Mouse (Mus musculus) hindlimb bud, embryonic 11.5 days (tissue): ENCODE results near the gene Olfr553.
"Not testable (repeated sequence)": the region's sequence is repeated elsewhere in the genome, so short reads cannot be mapped to it uniquely, and the experiment has no call there.

ENCODE experiments used
- DNase-seq: peaks from one replicate; pipeline ENCODE4 v3.0.0-alpha.2; 2012; ENCODE audit warnings: low read depth, low spot score; ENCODE audit errors: extremely low spot score

Olfr553 gene

DNA sequence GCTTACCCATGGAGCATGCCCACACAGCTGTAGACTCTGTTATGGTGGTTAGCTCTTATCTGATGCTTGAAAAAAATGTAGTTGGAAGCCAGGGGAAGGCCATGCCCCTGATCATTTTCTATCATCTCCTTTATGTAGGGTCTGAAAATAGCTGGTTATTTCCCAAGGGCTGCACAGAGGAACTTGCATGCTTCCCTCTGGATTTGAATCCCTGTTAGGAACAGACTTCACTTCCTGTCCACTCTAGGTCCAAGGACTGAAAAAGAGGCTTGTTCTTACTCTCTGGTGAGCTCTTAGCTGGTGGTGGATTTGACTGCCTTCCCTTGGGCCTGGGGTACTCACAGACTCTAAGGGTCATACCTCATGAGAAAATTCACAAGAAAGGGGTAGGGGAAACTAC is at the start of gene Olfr553:
TSS of gene Olfr553 (minus strand) at position 101 of the 400 bp plus-strand sequence.
- no peak for DNase-seq

DNA sequence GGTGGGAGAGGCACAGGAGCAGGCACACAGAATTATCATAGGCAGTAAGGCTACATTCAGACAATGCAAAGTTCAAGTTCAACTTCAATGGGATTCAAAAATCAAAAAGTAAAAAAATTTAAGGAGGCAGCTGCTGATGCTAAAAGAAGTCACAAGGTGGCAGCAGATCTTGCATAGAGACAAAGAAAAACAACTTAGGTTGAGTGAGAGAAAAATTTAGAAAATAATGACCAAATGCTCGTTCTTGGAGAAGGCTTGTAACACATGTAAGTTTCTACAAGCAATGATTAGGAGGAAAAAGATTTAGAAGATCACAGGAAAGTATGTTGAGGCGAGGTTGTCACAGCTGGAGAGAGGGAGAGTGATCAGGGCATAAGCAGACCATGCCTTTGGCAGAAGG is 47.4 kb upstream of the Olfr553 start:
- DNase-seq: no peak

DNA sequence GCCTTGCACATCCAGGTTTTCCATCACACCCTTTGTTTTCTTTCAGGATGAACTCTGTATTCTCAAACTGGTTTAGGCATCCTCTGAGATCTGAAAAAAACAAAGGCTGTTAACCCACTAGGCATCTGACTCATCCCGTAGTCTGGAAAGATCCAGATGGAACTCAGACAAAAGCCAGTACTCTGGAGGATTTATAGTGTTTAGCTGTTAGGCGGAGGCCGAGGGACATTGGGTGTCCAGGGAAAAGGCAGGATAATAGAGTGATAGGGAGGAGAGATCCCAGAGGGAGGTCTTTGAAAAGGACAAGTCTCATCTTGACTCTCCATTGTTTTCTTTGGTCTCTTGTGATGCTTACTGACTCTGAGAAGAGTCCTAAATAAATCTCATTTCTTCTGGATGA is 46.6 kb upstream of the Olfr553 start, which contains the start of gene Olfr556:
TSS of gene Olfr556 (plus strand) at position 301 of the 400 bp plus-strand sequence.
- no peak for DNase-seq

DNA sequence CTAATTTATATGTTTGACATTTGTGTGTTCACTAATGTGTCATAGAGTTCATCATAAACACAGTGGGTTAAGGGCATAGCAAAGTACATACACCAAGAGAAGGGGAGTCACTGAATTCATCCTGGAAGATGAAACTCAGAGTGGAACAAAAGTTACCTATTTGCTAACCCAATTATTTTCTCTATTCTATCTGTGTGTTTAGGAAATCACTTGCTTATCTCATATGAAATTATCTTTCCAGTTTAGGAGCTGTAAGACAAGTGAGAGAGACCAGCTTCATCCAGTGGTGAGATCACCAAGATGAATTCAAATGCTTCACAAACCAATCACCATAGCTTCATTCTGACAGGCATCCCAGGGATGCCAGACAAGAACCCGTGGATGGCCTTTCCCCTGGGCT is 40.5 kb upstream of the Olfr553 start, which contains the start of gene Olfr555:
TSS of gene Olfr555 (plus strand) at position 301 of the 400 bp plus-strand sequence.
- no peak for DNase-seq

DNA sequence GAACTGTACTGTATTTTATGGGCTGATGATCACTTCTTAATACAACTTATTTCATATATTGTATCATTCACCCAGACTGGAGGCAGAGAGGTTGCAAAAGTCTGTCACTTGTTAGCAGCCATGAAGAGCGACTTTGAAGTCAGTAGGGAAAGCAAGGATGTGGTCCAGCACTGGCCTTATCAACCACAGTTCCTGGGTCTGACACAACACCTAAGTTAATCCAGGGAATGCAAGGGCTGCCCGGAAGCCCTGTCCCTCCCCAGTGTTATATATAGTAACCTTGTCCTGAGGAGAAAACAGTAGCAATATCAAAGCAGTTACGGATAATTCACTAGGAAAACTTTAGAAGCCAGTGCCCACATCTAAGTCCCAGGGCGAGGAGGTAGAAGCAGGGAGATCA is 26.9 kb upstream of the Olfr553 start:
- not testable (repeated sequence) for DNase-seq

DNA sequence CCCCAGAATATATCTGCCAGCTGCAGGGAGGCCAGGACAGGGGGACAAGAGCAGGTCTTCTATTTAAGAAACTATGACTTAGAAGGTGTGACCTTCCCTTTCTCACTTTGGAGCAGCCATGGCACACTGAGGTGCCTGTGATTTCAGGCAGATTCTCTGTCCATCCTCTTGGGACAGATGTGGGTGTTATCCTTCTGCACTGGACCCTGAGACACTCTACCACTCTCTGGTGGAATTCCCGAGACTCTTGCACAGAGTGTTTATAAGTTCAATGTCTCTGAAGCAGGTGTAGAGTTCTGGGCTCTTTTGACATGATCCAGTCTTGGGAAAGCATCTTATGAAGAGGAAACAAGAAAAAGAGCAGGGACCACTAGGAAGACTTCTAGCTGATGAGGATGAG is 20.1 kb upstream of the Olfr553 start, which contains the start of gene Olfr554:
TSS of gene Olfr554 (plus strand) at position 301 of the 400 bp plus-strand sequence.
- no peak for DNase-seq

DNA sequence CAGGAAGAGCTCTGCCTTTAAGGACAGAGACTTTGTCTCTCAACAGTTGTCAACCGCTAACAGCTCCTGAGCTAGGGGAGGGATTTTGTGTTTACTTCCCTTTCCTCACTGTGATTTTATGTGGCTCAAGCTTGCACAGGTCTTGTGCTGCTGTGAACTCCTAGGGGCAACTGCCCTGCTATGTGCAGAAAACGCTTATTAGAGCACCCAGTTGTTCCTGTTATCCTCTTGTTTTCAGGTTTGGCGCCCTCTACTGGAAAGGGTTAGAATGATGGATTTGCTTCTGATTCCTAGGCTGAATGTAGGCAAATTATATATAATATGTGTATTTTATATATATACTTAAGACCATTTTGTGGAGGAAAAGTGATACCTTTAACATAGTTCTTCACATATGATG is 18.6 kb upstream of the Olfr553 start:
- no peak for DNase-seq

DNA sequence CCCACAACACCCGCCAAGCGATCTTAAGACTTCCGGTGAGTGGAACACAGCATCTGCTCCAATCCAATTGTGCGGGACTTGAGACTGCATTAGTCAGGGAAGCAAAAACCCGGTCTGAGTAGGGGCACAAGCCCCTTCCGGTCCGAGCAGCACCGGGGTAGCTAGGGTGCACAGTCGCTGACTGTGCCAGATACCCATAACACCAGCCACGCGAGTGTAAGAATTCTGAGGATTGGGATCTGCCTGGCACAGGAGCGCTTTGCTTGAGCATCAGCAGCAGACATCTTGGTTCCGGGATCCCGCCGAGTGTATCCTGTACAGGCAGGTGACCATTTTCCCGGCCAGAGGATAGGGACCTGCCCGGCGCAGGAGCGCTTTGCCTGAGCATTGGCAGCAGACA is 2.4 kb upstream of the Olfr553 start:
- DNase-seq: not testable (repeated sequence)

DNA sequence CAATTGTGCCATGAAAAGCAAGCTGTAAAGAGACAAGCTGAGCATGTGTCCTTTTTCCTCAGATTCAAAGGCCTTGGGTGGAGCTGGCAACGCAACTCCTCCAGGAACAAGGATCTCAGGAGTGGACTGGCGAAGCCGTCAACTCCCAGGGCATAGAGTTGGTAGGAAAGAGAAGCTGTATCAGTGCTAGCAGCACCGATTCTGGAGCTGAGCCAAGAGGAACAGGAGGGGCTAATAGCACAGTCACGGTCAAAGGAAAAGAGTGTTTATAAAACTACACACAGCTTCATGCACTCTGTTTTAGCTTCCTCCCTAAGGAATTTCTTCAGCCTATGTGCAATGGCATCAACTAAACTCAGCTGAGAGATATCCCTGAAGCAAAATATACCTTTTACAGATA is 1.6 kb upstream of the Olfr553 start:
- no peak for DNase-seq

DNA sequence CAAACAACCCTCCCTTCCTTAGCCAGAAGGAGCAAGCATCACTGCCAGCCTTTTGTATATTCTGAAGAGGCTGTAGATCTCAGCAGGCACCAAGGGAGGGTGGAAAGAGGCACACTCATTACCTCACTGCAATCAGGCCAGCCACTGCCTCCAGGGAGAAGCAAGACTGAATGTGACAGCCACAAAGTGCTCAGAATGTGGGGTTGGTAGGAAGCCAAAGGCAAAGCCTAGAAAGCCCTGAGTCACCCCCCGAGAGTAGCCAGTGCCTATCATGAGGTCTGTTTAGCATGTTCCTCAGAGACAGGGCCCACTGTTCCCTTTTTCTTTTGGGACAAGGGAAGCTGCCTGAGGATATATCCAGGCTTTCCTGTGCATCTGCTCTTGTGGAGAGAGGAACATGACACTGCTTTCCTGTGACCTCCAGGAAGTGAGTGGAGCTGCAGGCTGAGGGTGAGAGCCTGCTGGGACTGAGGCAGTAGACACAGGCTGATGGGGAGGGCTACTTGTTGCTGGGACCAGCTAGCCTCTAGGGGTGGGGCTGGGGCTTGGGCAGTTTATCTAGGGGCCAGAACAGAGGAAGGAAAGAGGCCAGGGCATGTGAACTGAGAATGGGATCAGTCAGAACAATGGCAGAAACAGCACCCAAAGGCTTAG is 20.5 kb downstream of the Olfr553 start, which contains the start of gene Olfr552:
TSS of gene Olfr552 (plus strand) at position 393 of the 654 bp plus-strand sequence.
- no peak for DNase-seq

DNA sequence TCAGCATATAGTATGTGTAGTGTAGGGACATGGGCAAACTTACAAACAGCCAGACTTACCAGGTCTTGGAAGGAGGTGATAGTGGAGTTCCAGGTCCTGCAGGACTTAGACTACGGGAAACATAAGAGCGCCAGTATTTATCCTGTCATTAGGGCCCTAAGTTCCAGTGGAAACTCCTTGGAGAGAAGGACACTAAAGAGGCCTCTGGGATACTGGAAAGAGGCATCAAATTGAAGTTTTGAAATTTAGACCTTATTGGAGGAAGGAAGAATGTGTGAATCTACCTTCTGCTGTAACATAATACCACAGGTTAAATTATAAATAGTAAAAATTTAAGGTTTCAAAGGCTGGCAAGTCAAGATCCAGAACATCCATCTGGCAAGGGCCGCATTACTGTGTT is 26.2 kb downstream of the Olfr553 start, which contains the start of gene Olfr551:
TSS of gene Olfr551 (minus strand) at position 101 of the 400 bp plus-strand sequence.
- DNase-seq: no peak

DNA sequence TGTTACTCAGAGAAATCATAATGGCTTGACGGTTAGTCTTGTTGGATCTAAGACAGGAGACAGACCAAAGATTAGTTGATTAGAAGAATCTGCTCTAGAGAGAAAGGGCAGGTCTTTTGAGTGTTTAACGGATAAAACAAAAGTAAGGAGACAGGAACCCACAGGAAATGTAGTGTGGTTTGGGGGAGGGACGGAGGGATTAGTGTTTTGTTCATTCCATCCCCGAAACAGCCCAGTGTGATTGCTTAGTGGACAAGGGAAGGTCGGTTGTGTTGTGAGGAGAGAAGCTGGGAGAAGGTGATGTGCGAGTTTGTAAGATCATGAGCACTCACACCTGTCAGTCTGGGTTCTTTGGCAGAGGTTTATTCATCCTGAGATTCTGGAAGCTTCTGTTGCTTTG is 42.0 kb downstream of the Olfr553 start:
- no peak for DNase-seq

DNA sequence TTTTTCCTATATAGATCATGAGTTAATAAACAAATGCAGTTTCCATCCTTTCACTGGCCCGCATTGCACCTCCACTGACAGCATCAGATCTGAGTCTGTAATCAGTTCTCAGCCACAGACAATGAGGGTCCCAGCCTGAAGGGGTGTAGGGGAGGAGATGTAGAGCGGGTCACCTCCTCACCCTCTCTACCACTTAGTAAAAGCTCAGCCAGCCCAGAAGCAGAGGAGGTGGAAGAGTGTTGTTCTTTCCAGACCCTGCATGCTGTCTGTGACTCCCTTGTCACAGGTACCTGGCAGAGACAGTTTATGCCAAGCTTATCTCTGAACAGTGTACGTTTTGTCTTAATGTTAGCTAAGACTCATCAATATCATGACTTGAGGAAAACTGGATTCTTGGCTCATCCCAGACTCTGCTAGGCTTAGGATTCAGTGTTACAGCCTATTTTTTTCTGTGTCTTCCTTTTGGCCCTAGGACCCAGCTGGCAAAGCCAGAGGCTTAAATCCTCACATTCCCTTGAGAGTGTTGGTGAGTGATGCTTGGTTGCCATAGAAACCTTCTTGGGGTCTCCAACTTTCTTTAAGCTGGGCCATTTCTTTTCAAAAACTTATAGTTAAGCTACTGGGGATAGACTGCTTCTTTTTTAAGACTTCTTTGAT is 44.7 kb downstream of the Olfr553 start:
- no peak for DNase-seq

DNA sequence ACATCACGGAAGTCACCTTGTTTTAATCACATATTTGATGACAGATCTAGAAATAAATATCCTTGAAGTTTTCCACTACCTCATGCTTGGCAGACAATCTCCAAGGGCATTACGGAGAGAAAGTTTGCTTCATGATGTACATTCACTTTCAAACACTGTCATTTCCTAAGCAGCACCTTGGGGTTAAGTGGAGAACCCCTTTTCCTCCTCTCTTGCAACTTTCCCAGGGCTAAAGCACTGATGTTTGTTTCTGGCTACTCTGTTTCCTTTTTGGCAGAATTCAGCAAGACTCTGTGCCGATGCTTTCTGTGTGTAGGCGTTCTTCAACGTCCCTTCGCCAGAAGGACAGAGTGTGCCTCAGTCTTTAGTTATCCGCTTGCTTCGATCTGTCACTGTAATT is 46.9 kb downstream of the Olfr553 start, which contains the start of gene Olfr550:
TSS of gene Olfr550 (plus strand) at position 301 of the 400 bp plus-strand sequence.
- no peak for DNase-seq

DNA sequence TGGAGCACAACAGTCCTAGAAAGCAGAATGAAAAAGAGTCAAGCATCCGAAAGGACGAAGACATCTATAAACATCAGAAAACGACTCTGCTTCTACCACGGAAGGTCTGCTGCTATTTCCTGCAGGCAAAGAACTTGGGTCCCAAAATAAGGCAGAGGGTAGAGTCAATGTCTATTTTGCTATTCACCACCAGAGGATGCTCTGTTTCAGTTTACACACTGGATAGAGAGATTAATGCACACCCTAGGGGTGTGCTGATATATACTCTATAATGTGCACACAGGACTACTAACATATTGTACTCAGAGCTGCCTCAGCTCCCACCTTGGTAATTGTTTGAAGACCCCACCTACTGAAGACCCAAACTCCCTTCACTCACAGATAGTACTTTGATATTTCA is 51.8 kb downstream of the Olfr553 start:
- no peak for DNase-seq

DNA sequence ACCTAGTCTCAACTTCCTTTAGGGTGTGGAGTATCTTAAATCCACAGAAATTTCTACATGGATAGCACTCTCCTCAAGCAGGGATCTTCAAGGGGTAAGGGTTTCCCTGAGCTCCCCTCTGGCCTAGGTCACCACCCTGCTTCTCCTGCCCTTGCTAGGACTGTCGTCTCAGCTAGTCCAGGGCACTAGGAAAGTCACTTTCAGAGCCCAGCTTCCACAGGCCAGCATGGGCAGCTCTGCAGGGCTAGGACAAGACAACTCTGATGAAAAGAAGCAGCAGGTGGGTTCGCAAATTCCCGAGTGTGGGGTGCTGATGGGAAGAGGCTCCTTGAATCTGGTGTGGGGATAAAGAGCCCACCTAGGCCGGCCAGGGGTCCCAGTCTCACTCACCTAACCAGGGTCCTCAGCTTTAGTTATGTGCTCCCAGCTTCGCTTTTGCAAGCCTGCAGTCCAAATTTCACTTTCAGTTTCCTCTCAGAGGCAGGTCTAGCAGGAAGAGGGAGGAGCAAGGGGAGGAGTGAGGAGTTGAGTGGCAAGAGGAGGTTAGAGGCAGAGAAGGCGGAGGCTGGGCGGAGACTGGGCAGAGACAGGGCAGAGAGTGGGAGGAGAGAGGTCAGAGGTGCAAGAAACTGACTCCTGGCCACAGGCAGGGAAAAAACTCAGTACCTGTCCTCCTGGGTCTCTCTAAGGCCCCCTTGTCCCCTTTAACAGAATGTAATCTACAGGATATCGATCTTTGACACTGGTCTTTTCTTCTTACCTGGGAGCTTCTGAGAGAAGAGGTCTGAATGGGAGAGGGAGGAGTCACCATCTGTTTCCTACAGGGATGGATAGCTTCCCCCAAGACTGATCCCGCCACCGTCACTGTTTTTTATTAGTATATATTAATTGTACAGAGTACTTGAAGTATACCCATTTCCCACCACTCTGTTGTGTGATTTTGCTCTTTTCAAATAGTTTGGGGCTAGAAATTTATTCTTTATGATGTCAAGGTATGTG is 52.7 kb downstream of the Olfr553 start, which contains the start of gene Trim21:
TSS of gene Trim21 (minus strand) at position 488 of the 999 bp plus-strand sequence.
- peak; percentile 39 for DNase-seq
